Mouse (Mus musculus): ENCODE measurements around the gene Ehd2. TPM values are rescaled to one million over a fixed set of nuclear protein-coding genes. Genes with fewer than 3 reads are reported as not detected.

Ehd2 gene
- total RNA-seq (2014; rRNA removed) (5.0 and 9.5 TPM in 2 replicates), polyA plus RNA-seq (2015; fragmentation: Nextera tagmentation; extraction: Ambion mirVana) (4.4 and 5.3 TPM in 2 replicates)

DNA sequence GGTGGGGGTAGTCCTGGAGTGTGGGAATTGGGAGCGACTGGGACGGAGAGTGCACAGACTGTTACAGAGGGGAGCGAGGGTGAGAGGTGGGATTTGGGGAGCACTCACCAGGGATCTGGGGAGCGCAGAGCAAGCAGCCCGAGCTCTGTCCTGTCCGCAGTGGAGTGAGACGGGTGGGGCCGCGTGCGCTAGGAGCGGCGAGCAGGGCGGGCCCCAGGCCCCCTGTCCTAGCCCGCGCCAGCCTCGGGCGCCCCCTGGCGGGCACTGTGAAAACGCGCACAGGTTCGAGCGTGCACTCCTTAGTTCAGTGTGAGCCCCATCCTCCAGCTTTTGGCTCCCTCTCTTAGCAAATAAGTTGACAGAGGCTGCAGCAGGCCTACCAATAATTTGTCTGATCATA is at the start of gene Ehd2:
Gene Ehd2 (minus strand): TSS at position 256 of the 400 bp plus-strand sequence.
- H3K4me3 ChIP-seq (ENCODE audit: low read length), result peak within 1 kb of the TSS; percentile 30
- H3K4me2 ChIP-seq (ENCODE audit: low read depth, low read length), result peak within 1 kb of the TSS; percentile 55
- H3K9me3 ChIP-seq (ENCODE audit: low read length), result no peaks in the 10 kb centered on the region
- DNase-seq (ENCODE audit: low spot score) (peak; percentile 69), ATAC-seq (peak; percentile 72)
- H3K36me3 ChIP-seq (ENCODE audit: insufficient read depth, low read length), result peaks cover 10% of the 10 kb centered on the region
- 2% methylated on average over 19 of the region's 22 CpGs for WGBS
- no peaks in the 10 kb centered on the region for H3K27me3 ChIP-seq (ENCODE audit: insufficient read depth, low read length)
- H3K27ac ChIP-seq, result no peak within 1 kb of the TSS
- peak; percentile 72 for TF ChIP-seq CTCF (IDR thresholded peaks at IDR 0.05; ENCODE audit: low read depth)
- 0 out of 2 replicates have a peak within 1 kb of the TSS, but pooled peaks have one; percentile 24 for H3K9ac ChIP-seq (replicated peaks; ENCODE audit: low read length)
- no peaks in the 10 kb centered on the region for H3K4me1 ChIP-seq (ENCODE audit: insufficient read depth, low read length)

DNA sequence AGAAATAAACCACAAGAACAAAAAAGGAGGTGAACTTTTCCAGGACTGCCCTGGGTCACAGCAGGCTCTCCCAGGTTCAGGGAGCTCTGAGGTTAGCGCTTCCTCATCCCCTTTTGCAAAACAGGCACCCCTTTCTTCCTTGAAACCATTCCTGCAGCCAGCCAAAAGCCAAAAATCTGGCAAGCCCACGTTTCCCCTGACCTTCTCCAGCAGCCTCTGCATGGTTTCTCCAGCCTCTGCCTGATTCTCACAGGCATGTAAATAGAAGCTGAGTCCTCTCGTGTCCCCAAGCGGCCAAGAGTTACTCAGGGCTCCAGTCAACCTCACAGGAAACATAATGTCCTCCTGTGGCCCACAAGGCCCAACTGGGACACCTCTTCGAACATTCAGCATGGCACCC is 48.0 kb upstream of the Ehd2 start:
- TF ChIP-seq CTCF (IDR thresholded peaks at IDR 0.05; ENCODE audit: low read depth), result no peak
- WGBS, result 81% methylated on average over 5 of the region's 5 CpGs

DNA sequence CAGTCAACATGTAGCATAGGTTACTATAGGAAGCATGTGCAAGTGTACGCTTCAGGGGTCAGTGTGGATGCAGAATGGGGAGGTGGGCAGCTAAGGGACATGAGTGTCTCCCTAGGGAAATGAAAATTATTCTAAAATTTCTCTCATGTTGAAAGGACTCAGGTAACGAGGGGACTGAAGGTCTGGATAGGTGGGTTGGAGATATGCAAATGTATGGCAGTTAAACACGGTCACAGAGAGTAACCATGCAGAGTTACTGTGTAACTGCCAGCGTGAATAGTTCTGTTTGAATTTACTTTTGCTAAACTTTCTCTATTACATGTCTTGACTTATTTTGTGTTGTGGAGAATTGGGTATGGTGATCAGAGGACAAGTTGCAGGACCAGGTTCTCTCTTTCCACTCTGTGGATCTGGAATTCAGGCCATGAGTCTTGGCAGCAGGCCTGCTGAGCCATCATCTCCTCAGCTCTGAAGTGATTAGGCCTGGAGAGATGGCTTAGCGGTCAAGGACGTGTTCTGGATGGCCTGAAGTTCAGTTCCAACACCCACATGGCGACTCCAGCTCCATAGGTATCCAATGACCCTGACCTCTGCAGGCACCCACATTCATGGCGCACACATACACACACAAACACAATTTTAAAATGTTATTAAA is 47.3 kb upstream of the Ehd2 start:
- no peaks in the 10 kb centered on the region for H3K4me1 ChIP-seq (ENCODE audit: insufficient read depth, low read length)
- DNase-seq (ENCODE audit: low spot score) (no peak), ATAC-seq (no peak)
- no peak overlapping the region for H3K4me3 ChIP-seq (ENCODE audit: low read length)
- H3K27me3 ChIP-seq (ENCODE audit: insufficient read depth, low read length), result no peaks in the 10 kb centered on the region
- no peaks in the 10 kb centered on the region for H3K36me3 ChIP-seq (ENCODE audit: insufficient read depth, low read length)
- no peak overlapping the region for H3K27ac ChIP-seq
- 89% methylated on average over 8 of the region's 8 CpGs for WGBS
- no peak for TF ChIP-seq CTCF (IDR thresholded peaks at IDR 0.05; ENCODE audit: low read depth)
- H3K4me2 ChIP-seq (ENCODE audit: low read depth, low read length), result no peak overlapping the region
- no peaks in the 10 kb centered on the region for H3K9me3 ChIP-seq (ENCODE audit: low read length)
- H3K9ac ChIP-seq (replicated peaks; ENCODE audit: low read length), result no peak overlapping the region

More for the DNA sequence above, 48.0 kb upstream of the Ehd2 start:
- DNase-seq (ENCODE audit: low spot score) (no peak), ATAC-seq (no peak)
- Histone ChIP-seq H3K9ac (replicated peaks; ENCODE audit: low read length) (no peak overlapping the region), H3K27me3 (ENCODE audit: insufficient read depth, low read length) (no peaks in the 10 kb centered on the region), H3K27ac (no peak overlapping the region), H3K4me2 (ENCODE audit: low read depth, low read length) (no peak overlapping the region), H3K4me3 (ENCODE audit: low read length) (no peak overlapping the region), H3K4me1 (ENCODE audit: insufficient read depth, low read length) (no peaks in the 10 kb centered on the region), H3K36me3 (ENCODE audit: insufficient read depth, low read length) (no peaks in the 10 kb centered on the region), H3K9me3 (ENCODE audit: low read length) (no peaks in the 10 kb centered on the region)

GRCm38 (mm10) chr7:16013722-16014275 is 46.4 kb upstream of the Ehd2 start:
- Histone ChIP-seq H3K27me3 (ENCODE audit: insufficient read depth, low read length) (no peaks in the 10 kb centered on the region), H3K9ac (replicated peaks; ENCODE audit: low read length) (no peak overlapping the region), H3K27ac (no peak overlapping the region), H3K4me3 (ENCODE audit: low read length) (no peak overlapping the region), H3K4me2 (ENCODE audit: low read depth, low read length) (no peak overlapping the region), H3K4me1 (ENCODE audit: insufficient read depth, low read length) (no peaks in the 10 kb centered on the region), H3K36me3 (ENCODE audit: insufficient read depth, low read length) (no peaks in the 10 kb centered on the region), H3K9me3 (ENCODE audit: low read length) (no peaks in the 10 kb centered on the region)
- no peak for TF ChIP-seq CTCF (IDR thresholded peaks at IDR 0.05; ENCODE audit: low read depth)
- WGBS, result 81% methylated on average over 5 of the region's 5 CpGs
- ATAC-seq (no peak), DNase-seq (ENCODE audit: low spot score) (no peak)

DNA sequence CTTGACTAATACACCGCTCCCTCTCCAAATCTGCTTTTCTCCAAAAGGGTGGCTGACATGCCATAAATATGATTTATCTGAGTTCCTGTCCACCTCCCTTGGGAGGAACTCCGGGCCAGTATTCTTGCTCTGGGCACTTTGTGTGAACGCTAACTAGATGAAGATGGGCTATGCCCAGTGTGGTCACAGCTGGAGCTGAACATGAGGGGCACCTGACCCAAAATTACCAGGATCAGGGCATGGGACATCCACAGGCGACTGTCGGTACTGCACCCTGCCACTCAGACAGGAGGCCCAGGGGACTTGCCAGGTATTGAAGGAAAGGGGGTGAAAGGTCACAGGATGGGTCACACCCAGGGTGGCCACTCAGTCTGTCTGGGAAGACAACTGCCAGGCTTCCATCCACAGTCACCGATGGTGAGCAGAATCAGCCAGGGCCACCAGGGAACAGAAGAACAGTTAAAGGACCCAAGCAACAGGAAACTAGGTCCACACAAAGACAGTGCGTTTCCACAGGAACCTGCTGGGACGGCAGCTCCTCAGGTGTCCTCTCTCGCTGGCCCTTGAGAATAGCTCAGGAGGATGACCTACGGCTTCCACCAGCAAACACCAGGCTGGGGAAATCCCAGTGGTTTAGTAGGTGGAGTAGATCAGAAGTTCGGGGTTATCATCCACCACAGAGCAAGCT is 45.4 kb upstream of the Ehd2 start:
- Histone ChIP-seq H3K9me3 (ENCODE audit: low read length) (no peaks in the 10 kb centered on the region), H3K4me3 (ENCODE audit: low read length) (no peak overlapping the region), H3K4me2 (ENCODE audit: low read depth, low read length) (no peak overlapping the region), H3K27me3 (ENCODE audit: insufficient read depth, low read length) (no peaks in the 10 kb centered on the region), H3K9ac (replicated peaks; ENCODE audit: low read length) (no peak overlapping the region), H3K27ac (no peak overlapping the region), H3K4me1 (ENCODE audit: insufficient read depth, low read length) (no peaks in the 10 kb centered on the region), H3K36me3 (ENCODE audit: insufficient read depth, low read length) (no peaks in the 10 kb centered on the region)
- TF ChIP-seq CTCF (IDR thresholded peaks at IDR 0.05; ENCODE audit: low read depth), result peak; percentile 72
- 76% methylated on average over 11 of the region's 11 CpGs for WGBS
- ATAC-seq, result no peak
- no peak for DNase-seq (ENCODE audit: low spot score)

DNA sequence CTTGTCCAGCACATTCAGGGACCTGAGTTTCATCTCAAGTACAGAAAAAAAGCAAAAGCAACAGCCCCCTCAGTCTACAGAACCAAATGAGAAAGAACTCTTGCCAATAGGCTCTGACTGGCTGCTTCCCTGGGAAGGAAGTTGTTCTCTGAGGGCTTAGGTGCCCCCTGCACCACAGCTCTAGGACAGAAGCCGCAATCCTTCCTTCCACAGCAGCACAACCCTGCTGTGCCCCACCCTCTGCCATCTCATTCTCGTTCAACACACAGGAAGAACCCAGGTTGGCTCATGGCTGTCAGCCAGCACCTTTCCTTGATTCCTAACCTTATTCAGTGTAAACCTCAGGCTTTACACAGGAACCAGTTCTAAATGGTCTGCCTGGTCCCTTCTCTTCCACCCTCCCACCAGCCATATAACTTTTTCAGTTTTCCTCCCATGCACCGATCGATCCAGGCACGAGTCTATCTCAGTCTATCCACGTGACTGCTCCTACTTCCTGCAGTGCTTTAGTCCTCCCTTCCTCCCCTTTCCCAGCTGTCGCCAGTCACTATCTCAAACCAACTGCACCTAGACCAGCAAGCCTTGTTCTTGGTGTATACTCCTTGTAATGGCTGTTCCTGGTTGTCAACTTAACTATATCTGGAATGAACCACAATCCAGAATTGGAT is 44.2 kb upstream of the Ehd2 start:
- TF ChIP-seq CTCF (IDR thresholded peaks at IDR 0.05; ENCODE audit: low read depth), result no peak
- H3K9me3 ChIP-seq (ENCODE audit: low read length), result no peaks in the 10 kb centered on the region
- ATAC-seq, result no peak

More for the DNA sequence above, 44.2 kb upstream of the Ehd2 start:
- H3K4me2 ChIP-seq (ENCODE audit: low read depth, low read length), result no peak overlapping the region
- no peaks in the 10 kb centered on the region for H3K36me3 ChIP-seq (ENCODE audit: insufficient read depth, low read length)
- WGBS, result 78% methylated on average over 7 of the region's 7 CpGs
- H3K27me3 ChIP-seq (ENCODE audit: insufficient read depth, low read length), result no peaks in the 10 kb centered on the region
- DNase-seq (ENCODE audit: low spot score), result no peak
- no peak overlapping the region for H3K27ac ChIP-seq
- H3K9ac ChIP-seq (replicated peaks; ENCODE audit: low read length), result no peak overlapping the region
- no peaks in the 10 kb centered on the region for H3K4me1 ChIP-seq (ENCODE audit: insufficient read depth, low read length)
- H3K4me3 ChIP-seq (ENCODE audit: low read length), result no peak overlapping the region
